Mouse (Mus musculus) lung, postnatal 0 days (tissue): ENCODE data around the gene Arpc2.

ENCODE experiments used
- CTCF ChIP-seq: IDR thresholded peaks from 2 replicates; pipeline ENCODE4 v1.5.1; 2016; ENCODE audit warnings: antibody characterized with exemption, mild to moderate bottlenecking
- EP300 ChIP-seq: IDR thresholded peaks from 2 replicates; pipeline ENCODE4 v1.6.1; 2016; ENCODE audit warnings: antibody characterized with exemption, mild to moderate bottlenecking, control low read depth

DNA sequence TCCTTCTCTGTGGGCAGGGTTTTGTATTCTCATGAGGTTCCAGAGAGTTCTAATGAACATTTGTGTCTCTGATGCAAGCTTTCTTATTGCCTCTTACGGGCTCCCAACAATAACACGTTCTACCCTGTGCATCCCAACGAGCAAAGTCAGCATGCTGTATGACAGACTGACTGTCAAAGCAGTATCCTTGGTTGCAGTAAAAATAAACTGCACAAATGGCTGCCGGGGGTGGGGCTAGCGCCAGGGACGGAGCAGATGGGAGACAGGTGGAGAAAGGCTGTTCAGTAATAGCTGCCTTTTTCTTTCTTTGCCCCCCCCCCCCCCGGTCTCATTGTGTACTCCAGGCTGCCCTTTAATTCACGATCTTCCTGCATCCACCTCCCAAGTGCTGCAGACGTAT lies 28.0 kb upstream of the Arpc2 start:
- TF ChIP-seq CTCF (no peak), EP300 (no peak)
